Mouse (Mus musculus) left cerebral cortex, adult 8-10 months (tissue): ENCODE data around the gene Rc3h1. TPM values are rescaled to one million over a fixed set of nuclear protein-coding genes. Genes with fewer than 3 reads are reported as not detected.
"Not testable (repeated sequence)": the region's sequence is repeated elsewhere in the genome, so short reads cannot be mapped to it uniquely, and the experiment has no call there.

ENCODE experiments used
- DNase-seq, 2 experiments: peaks; one replicate each; pipeline ENCODE4 v3.0.0; 2022; ENCODE audit warnings: low spot score in 2 of 2
- total RNA-seq, 4 experiments: library from RNA; stranded (reverse); gene quantifications; 2 replicates each; pipeline ENCODE4 v1.2.4; 2022

Rc3h1 gene
- 10 to 100 TPM; 37.8 to 43.1 (median 40.2) TPM for total RNA-seq

GRCm38 (mm10) chr1:160906057-160906557 is at the start of gene Rc3h1:
Gene Rc3h1 (plus strand): TSS chr1:160906418.
- peak; percentile 92 to 99 for DNase-seq

GRCm38 (mm10) chr1:160858132-160858531 is 48.1 kb upstream of the Rc3h1 start:
- no peak for DNase-seq

- DNase-seq = not testable (repeated sequence)
Measured at GRCm38 (mm10) chr1:160859874-160860273, 46.3 kb upstream of the Rc3h1 start.

GRCm38 (mm10) chr1:160861142-160861541 is 45.1 kb upstream of the Rc3h1 start:
- DNase-seq = no peak

GRCm38 (mm10) chr1:160861632-160862031 is 44.6 kb upstream of the Rc3h1 start:
- DNase-seq = no peak

- DNase-seq = peak in 1 of 2 experiments; percentile 12
Measured at GRCm38 (mm10) chr1:160863027-160863426, 43.2 kb upstream of the Rc3h1 start.

- no peak for DNase-seq
Measured at GRCm38 (mm10) chr1:160874757-160875156, 31.5 kb upstream of the Rc3h1 start.

GRCm38 (mm10) chr1:160876968-160877367 is 29.2 kb upstream of the Rc3h1 start:
- no peak for DNase-seq

GRCm38 (mm10) chr1:160878485-160878884 is 27.7 kb upstream of the Rc3h1 start:
- no peak for DNase-seq

GRCm38 (mm10) chr1:160881378-160881777 is 24.8 kb upstream of the Rc3h1 start:
- DNase-seq = not testable (repeated sequence)

GRCm38 (mm10) chr1:160881968-160882367 is 24.2 kb upstream of the Rc3h1 start:
- no peak for DNase-seq

GRCm38 (mm10) chr1:160884273-160884672 is 21.9 kb upstream of the Rc3h1 start:
- DNase-seq = no peak

GRCm38 (mm10) chr1:160884993-160885392 is 21.2 kb upstream of the Rc3h1 start:
- no peak for DNase-seq

GRCm38 (mm10) chr1:160899701-160900100 is 6.5 kb upstream of the Rc3h1 start:
- DNase-seq = no peak

- no peak for DNase-seq
Measured at GRCm38 (mm10) chr1:160904047-160904446, 2.2 kb upstream of the Rc3h1 start.

GRCm38 (mm10) chr1:160906558-160907481 is 602 bp downstream of the Rc3h1 start:
- DNase-seq = peak in 1 of 2 experiments; percentile 38

- DNase-seq = no peak
Measured at GRCm38 (mm10) chr1:160910176-160910575, 4.0 kb downstream of the Rc3h1 start.

GRCm38 (mm10) chr1:160910812-160911211 is 4.6 kb downstream of the Rc3h1 start:
- no peak for DNase-seq

- no peak for DNase-seq
Measured at GRCm38 (mm10) chr1:160919383-160919782, 13.2 kb downstream of the Rc3h1 start.

GRCm38 (mm10) chr1:160921938-160922337 is 15.7 kb downstream of the Rc3h1 start:
- DNase-seq = no peak

GRCm38 (mm10) chr1:160931320-160931719 is 25.1 kb downstream of the Rc3h1 start:
- DNase-seq = no peak

GRCm38 (mm10) chr1:160933896-160934482 is 27.8 kb downstream of the Rc3h1 start:
- DNase-seq = no peak
